Mouse (Mus musculus) induced T-regulatory cell, adult 2 months (primary cell): ENCODE results near the gene Zfp180.
"Not testable (repeated sequence)": the region's sequence is repeated elsewhere in the genome, so short reads cannot be mapped to it uniquely, and the experiment has no call there.

Experiments
- DNase-seq: peaks from one replicate; pipeline ENCODE4 v3.0.0-alpha.2; 2012; ENCODE audit warnings: low read depth

Zfp180 gene

DNA sequence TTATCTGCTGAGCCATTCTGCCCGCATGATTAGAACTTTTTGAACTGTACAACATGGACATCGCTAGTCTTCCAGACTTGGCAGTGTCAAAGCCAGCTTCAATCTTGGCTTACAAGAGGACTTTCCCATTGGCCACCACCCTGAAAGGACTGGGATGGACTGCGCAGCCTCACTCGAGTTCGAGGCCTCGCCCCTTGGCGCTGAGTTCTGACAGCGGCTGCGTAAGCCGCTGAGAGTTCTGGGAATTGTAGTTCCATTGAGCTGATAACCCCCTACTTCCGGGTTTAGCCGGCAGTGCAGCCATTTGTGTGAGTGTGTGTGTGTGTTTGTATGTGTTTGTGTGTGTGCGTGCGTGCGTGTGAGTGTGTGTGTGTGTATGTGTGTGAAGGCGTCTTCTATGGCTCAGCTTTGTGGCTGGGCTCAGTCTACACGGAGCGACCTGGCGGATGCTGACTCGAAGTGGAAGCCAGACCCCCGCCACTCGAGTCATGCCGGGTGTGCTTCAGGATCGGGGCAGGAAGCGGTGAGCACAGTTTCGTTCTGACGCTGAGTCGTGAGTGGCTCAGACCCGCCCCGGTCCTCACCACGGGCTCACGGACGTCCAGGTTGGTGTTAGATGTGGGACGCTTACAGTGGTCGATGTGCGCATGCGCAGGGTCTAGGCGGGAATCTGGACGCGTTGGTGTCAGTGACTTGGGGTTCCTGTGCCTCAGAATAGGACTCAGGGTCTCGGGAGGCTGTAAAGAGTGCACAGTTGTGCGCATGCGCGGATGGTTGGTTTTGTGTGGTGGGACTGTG lies at the start of gene Zfp180:
Zfp180 (plus strand) TSS at position 291 of the 798 bp plus-strand sequence.
- peak; percentile 98 for DNase-seq

DNA sequence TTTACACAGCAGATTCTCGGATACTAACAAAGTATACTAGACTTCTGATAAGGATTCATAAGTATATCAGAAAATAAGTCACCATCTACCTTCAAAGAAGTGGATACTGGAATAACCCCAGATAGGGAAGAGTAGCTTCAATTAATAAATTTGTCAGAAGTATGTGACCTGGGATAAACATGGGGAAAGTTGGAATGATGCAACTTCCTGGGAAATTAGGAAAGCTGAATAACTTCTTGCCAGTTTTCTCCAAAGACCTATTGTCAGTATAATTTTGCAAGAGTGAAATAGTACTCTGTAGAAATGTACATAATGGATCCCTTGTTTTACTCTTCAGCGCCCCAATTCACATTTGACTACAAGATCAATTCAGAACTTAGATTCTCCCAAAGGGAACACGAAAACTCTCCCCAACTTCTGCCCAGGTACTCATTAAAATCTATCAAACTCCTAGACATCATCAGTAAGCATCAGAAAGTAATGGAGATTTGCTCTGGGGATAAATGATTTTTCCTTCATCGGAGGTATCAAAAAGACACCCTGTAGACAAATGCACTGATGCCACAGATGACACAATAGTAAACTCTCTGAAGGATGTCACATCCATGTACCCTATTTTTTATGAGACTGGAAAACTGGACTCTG lies 28.9 kb upstream of the Zfp180 start, which contains the start of gene Vmn1r183:
Vmn1r183 (plus strand) TSS at position 595 of the 645 bp plus-strand sequence.
- DNase-seq: no peak

DNA sequence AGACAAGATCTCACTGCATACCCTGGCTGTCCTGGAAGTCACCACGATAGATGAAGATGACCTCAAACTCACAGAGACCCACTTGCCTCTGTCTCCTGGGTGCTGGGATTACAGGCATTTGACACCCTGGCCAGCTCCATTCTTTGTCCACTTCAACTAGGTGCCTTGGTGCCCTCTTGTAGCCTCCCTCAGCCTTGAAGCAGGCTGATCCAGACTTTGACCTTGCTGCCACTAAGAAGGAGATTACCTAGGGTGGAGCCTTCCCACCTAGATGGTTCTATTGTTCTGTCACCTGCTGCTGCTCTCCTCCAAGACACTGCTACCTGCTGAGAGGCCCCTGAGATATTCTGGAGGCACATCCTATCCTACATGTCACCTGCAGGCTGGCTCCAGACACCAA lies 7.3 kb upstream of the Zfp180 start:
- DNase-seq: not testable (repeated sequence)

DNA sequence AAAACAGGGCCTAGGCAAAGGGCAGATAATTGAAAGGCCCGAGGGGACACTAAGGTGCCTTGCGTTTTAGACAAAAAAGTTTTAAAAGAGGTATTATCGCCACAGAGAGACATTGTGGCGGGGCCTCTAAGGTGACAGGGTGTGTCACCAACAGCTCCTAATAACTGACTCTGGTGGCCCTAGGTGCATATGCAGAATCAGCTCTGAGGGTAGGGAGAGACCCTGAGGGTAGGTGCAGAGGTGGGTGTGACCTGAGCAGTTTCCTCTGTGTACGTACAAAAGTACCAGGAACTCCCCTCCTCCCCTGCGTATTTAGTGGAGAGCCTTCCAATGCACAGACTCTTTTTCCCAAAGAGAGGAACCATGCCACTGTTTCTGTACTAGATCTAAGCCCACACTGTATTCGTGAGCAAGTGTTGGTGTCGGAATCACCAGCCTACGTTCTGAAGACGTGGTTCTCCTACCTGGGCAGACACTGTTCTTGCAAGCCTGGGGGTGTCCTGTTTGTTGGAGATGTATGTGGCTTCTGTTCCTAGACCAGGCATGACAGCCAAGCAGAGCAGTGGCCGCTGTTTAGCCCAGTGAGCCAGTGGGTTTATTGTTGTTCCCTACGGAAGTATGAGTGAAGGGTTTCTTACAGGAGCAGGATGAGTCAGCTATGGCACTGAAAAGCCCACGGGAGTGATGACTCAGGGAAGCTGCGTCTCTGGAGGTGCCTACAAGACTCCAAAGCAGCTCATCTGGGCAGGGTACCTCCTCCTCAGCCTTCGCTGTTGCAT lies 922 bp downstream of the Zfp180 start:
- DNase-seq: no peak

DNA sequence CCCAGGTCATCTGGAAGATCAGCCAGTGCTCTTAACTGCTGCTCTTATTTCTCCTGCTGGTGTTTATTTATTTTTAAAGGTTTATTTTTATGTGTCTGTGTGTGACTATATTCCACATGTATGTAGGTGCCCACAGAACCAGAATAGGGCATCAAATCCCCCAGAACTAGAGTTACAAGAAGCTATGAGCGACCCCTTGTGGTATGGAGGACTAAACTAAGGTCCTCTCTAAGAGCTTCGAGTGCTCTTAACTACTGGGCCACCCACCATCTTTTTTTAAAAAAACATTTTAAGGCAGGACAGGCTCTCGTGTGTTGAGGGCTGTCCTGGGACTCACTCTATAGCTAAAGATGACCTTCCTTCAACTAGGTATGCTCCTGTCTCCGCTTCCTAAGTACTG lies 5.1 kb downstream of the Zfp180 start:
- peak; percentile 31 for DNase-seq

DNA sequence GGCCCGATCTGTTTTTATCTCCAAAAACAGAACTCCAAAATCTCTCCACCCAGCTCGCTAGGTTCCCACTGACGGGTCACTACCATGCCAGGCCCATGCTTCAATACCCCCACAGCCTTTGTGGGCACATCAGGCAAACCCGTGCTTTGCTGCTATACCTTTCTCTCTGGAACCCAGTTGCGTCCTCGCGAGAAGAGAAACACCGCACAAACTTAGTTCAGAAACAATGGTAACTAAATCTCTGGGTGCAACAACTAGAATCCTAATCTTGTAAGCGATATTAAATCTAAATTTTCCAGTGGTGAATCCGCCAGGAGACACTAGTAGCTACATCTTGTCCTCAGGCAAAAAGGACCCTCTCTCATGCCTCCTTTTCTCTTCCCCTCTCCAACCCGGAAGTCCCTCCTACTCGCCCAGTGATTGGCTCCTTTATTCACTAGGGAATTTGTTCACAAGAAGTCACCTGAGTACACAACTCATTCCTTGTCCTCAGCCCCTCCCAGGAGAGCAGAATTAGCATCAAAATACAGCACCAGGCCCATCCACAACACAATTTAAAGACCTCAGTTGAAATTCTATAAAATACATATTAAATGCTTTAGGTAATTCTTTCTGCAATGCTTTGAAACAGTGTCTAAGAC lies 5.9 kb downstream of the Zfp180 start:
- DNase-seq: no peak

DNA sequence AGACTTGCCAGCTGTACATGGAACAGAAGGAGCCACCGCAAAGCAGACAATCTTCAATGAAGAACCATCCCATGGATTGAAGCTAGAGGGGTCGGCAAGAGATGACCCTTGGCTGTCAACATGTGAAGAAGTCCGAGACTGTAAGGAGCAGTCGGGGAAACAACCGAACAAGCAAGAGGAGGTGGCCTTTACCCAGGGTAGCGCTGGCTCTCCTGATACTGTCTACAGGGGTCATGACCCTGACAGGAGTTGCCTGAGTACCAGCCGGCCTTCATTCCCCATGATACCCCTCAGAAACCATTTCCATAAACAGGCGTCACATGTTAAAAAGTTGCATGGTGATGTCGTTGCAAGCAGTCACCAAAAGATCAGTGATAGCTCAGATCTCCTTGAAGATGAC lies 22.7 kb downstream of the Zfp180 start:
- no peak for DNase-seq

GRCm38 (mm10) chr7:24105144-24105703 lies 23.5 kb downstream of the Zfp180 start:
- no peak for DNase-seq

DNA sequence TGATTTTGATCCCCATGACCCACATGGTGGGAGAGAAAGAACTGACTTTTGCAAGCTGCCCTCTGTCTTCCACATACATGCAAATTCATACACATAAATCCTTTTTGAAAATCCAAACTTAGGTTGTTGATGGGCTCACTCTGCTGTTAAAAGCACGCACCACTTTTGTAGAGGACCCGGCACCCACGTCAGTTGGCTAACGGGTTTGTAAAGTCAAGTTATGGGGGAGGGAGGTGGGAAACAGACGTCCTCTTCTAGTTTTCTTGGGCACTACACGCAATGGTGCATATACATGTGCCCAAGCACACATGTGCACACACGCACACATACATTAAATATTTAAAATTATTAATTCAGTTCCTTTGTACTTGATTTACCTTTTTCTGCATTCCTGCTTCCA lies 29.1 kb downstream of the Zfp180 start:
- no peak for DNase-seq

DNA sequence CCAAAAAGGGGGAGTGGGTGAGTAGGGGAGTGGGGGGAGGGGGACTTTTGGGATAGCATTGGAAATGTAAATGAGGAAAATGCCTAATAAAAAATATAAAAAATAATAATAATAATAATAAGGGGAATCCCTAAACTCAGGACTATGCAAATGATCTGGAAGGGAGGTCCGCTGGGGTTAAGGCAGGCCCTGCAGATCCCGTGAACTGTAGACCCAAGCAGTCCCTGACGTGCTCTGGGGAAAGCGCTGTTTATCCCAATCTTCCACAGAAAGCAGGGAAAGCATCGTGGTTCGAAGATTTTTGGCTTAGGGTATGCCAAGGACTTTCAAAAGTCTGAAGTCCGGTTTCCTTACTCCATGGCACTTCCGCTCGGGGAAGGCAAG lies 30.0 kb downstream of the Zfp180 start:
- no peak for DNase-seq

GRCm38 (mm10) chr7:24112156-24112856 lies 30.6 kb downstream of the Zfp180 start, which contains the start of gene Zfp112:
Gene Zfp112, plus strand, starts transcription at chr7:24112314.
- no peak for DNase-seq

GRCm38 (mm10) chr7:24113001-24113400 lies 31.3 kb downstream of the Zfp180 start:
- peak; percentile 22 for DNase-seq

DNA sequence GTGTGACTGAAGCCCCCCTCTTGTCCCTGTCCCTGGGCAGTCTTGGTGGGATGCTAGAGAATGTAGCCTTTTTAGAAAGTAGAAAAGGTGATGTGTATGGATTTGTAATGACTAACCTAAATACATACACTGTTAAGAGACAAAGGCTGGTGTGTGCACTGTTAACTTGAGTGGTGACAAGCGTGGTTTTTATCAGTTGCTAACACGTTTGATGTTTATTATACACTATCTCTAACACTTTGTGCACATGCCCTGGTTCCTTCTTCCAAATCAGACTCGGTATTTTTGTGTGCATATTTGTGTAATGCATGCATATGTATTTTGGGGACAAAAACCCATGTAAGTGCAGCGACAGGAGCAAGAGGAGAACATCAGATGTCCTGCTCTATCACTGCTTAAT lies 34.9 kb downstream of the Zfp180 start:
- DNase-seq: no peak

- DNase-seq: no peak
These were observed 51.8 kb downstream of the Zfp180 start for GRCm38 (mm10) chr7:24133425-24133995.

DNA sequence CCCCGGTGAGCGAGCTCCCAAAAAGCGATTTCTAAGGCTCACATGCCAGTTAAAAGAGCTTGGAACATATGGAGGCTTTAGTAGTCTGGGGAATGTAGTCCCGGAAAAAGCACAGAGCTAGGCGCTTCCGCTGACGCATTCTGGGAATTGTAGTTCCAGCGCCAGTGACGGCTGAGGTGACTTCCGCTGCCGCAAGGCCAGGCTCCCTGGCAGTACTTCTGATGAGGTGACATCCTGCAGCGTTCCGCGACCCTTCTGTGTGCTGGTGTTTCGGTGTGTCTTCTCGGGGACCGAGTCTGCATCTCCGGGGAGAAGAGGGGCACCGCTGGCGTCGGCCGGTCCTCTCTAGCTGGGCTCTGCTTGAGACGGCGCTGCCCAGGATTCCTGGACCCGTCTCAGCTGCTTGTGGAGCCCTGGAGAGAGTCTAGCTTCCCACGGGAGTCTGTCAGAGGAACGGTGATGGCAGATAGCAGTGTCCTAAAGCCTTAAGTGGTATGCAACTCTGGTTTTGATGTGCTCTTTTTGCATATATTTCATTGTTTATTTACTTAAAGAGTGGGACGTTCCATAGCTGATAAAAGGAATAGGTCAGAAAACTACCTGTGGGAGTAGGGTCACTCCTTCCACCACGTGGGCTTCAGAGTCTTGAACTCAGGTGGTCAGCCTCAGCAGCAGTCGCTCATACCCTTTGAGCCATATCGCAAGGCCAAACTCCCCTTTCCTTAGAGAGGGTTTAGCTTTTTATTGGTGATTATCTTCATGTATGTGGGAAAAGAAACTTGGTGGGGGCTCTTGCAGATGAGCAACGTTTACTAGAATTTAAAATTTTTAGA lies 52.5 kb downstream of the Zfp180 start, which contains the start of gene Zfp235:
Zfp235 (plus strand) TSS at position 174 of the 833 bp plus-strand sequence.
- DNase-seq: peak; percentile 92

- DNase-seq: peak; percentile 18
These were observed 60.8 kb downstream of the Zfp180 start for GRCm38 (mm10) chr7:24142566-24142965.

GRCm38 (mm10) chr7:24153272-24153671 lies 71.5 kb downstream of the Zfp180 start:
- DNase-seq: peak; percentile 41
